Mouse (Mus musculus) 3134 (cell line): ENCODE results near the gene Pip5k1a.
A peak's percentile ranks its signal among the peaks of the same experiment; 100 is the strongest.
"Not testable (repeated sequence)": the region's sequence is repeated elsewhere in the genome, so short reads cannot be mapped to it uniquely, and the experiment has no call there.

Experiments
- DNase-seq: peaks from one replicate; pipeline ENCODE4 v3.0.0-alpha.2; 2011; ENCODE audit warnings: low spot score; ENCODE audit not compliant: insufficient read length; ENCODE audit errors: extremely low read depth

Gene Pip5k1a

GRCm38 (mm10) chr3:95046462-95047057 lies 60.2 kb downstream of the Pip5k1a start:
- DNase-seq = no peak

GRCm38 (mm10) chr3:95043251-95043650 lies 63.5 kb downstream of the Pip5k1a start:
- DNase-seq = no peak

- no peak for DNase-seq
Measured at GRCm38 (mm10) chr3:95042838-95043229, 63.9 kb downstream of the Pip5k1a start.

- DNase-seq = peak; percentile 95
Measured at GRCm38 (mm10) chr3:95042166-95042837, 64.4 kb downstream of the Pip5k1a start, which contains the start of gene Psmd4. TSS of gene Psmd4 (minus strand) at chr3:95042614.

GRCm38 (mm10) chr3:95041625-95042024 lies 65.1 kb downstream of the Pip5k1a start:
- no peak for DNase-seq

GRCm38 (mm10) chr3:95029953-95030352 lies 76.8 kb downstream of the Pip5k1a start:
- DNase-seq = no peak

- not testable (repeated sequence) for DNase-seq
Measured at GRCm38 (mm10) chr3:95029291-95029827, 77.4 kb downstream of the Pip5k1a start.

GRCm38 (mm10) chr3:95028603-95029002 lies 78.1 kb downstream of the Pip5k1a start:
- no peak for DNase-seq

GRCm38 (mm10) chr3:95027701-95028100 lies 79.0 kb downstream of the Pip5k1a start:
- no peak for DNase-seq

GRCm38 (mm10) chr3:95027057-95027645 lies 79.6 kb downstream of the Pip5k1a start:
- DNase-seq = no peak

GRCm38 (mm10) chr3:95025202-95025601 lies 81.5 kb downstream of the Pip5k1a start:
- no peak for DNase-seq

GRCm38 (mm10) chr3:95024551-95024950 lies 82.2 kb downstream of the Pip5k1a start:
- no peak for DNase-seq

- DNase-seq = not testable (repeated sequence)
Measured at GRCm38 (mm10) chr3:95020956-95021355, 85.8 kb downstream of the Pip5k1a start.

GRCm38 (mm10) chr3:95018741-95019140 lies 88.0 kb downstream of the Pip5k1a start:
- DNase-seq = no peak

- DNase-seq = no peak
Measured at GRCm38 (mm10) chr3:95016532-95017056, 90.1 kb downstream of the Pip5k1a start.

GRCm38 (mm10) chr3:95015891-95016531 lies 90.7 kb downstream of the Pip5k1a start:
- peak; percentile 98 for DNase-seq

- peak; percentile 97 for DNase-seq
Measured at GRCm38 (mm10) chr3:95015337-95015872, 91.3 kb downstream of the Pip5k1a start, which contains the start of gene Zfp687. TSS of gene Zfp687 (minus strand) at chr3:95015448.

- peak; percentile 86 for DNase-seq
Measured at GRCm38 (mm10) chr3:95014428-95015151, 92.1 kb downstream of the Pip5k1a start.

GRCm38 (mm10) chr3:95013699-95014427 lies 92.9 kb downstream of the Pip5k1a start:
- DNase-seq = peak; percentile 27
